Mouse (Mus musculus): ENCODE results near the gene Avpi1. TPM values are rescaled to one million over a fixed set of nuclear protein-coding genes. Genes with fewer than 3 reads are reported as not detected.

The Avpi1 gene
- total RNA-seq (2021) = 10 to 100 TPM; 16.0 to 18.4 TPM

GRCm38 (mm10) chr19:42128787-42129508 is at the start of gene Avpi1:
Gene Avpi1, minus strand, starts transcription at chr19:42129059.
- peak; percentile 96 to 97 for DNase-seq

- no peak for DNase-seq
Measured at GRCm38 (mm10) chr19:42177461-42177860, 48.6 kb upstream of the Avpi1 start.

- DNase-seq = no peak
Measured at GRCm38 (mm10) chr19:42176841-42177240, 48.0 kb upstream of the Avpi1 start.

- peak; percentile 89 to 90 for DNase-seq
Measured at GRCm38 (mm10) chr19:42170025-42170969, 41.4 kb upstream of the Avpi1 start.

DNA sequence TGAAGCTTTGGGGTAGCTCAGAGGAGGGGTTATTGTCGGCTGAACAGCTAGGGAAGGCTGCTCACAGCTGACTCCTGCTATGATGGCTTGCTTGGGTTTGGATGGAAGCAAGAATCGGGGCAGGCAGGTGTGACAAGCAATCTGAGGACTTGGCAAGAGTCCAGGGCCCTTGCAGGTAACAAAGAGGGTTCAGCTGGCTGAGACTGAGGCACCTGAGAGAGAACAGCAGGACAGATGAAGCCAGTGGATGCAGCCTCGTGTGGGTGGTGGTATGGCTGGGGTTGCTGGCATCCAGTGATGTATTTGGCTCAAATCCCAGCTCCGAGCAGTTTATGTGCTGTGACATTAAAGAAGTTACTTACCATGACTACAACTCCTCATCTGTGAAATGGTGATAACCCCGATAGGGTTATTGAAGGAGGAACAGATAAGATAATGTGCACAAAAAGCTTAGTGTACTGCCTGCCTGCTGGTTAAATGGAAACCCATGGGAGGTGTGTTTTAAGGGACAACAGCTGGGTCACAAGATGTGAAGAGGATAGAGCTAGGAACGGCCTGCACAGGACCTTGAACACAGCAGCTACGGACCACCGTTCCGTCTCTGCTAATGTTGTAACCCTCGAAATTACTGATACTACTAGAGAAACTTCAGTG is 40.6 kb upstream of the Avpi1 start:
- no peak for DNase-seq

DNA sequence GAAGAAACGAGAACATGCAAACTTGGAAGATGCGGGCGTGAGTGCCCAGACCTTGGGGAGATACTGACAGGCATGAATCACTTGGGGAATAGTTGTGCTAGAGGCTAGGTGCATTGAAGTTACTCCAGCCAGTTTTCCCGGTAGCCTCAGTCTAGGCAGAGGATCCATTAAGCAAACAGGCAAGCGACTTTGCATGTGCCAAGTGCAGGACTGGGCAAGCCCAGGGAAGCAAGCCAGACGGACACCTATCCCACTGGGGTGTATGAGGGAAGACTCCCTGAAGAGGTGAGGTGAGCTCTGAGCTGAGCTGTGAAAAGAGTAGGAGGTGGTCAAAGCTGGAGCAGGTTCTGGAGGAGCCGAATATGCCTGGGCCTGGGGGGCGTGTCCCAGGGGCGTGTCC is 38.6 kb upstream of the Avpi1 start:
- no peak for DNase-seq

DNA sequence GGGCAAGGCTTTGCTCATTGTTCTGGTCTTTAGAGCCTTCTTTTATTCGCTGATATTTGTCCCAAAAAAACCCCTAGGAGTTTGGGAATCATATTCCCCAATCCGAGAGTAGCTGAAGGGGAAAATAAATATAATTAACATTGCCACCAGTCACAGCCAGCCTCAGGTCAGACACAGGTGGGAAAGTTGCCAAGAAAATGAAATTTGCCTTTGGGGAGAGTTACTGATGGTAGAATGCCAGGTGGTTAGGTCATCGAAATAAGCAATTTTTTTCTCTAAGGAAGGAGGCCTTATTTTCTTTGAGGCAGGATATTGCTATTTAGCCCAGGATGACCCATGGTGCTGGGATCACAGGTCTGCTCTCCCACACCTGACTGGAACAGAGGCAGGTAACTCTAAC is 37.9 kb upstream of the Avpi1 start:
- no peak for DNase-seq

- peak; percentile 75 to 83 for DNase-seq
Measured at GRCm38 (mm10) chr19:42166130-42166529, 37.3 kb upstream of the Avpi1 start.

- DNase-seq = no peak
Measured at GRCm38 (mm10) chr19:42164188-42164587, 35.3 kb upstream of the Avpi1 start.

DNA sequence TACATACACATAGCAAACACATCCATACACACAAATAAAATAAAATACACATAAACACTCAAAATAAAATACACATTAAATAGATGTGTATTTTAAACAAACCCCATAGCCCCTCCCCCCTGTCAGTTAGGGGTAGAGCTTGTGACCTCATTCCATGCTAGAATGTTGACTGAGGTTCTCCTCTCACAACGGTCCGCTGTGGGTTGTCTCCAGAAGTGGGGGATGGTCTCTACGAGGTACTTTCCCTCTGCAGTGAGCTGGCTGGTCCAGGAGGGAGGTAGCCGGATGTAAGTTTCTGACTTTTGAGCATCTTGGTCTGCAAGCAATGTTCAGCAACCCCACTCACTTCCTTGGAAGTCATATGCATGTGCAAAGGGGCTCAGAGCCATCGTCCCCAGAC is 34.9 kb upstream of the Avpi1 start, which contains the start of gene Zfyve27:
Zfyve27 (plus strand) TSS at position 188 of the 400 bp plus-strand sequence.
- DNase-seq = no peak

GRCm38 (mm10) chr19:42158246-42159017 is 29.6 kb upstream of the Avpi1 start:
- DNase-seq = no peak

- no peak for DNase-seq
Measured at GRCm38 (mm10) chr19:42157493-42158237, 28.8 kb upstream of the Avpi1 start.

- peak; percentile 82 for DNase-seq
Measured at GRCm38 (mm10) chr19:42151990-42152389, 23.1 kb upstream of the Avpi1 start.

GRCm38 (mm10) chr19:42148569-42148860 is 19.7 kb upstream of the Avpi1 start:
- DNase-seq = no peak

DNA sequence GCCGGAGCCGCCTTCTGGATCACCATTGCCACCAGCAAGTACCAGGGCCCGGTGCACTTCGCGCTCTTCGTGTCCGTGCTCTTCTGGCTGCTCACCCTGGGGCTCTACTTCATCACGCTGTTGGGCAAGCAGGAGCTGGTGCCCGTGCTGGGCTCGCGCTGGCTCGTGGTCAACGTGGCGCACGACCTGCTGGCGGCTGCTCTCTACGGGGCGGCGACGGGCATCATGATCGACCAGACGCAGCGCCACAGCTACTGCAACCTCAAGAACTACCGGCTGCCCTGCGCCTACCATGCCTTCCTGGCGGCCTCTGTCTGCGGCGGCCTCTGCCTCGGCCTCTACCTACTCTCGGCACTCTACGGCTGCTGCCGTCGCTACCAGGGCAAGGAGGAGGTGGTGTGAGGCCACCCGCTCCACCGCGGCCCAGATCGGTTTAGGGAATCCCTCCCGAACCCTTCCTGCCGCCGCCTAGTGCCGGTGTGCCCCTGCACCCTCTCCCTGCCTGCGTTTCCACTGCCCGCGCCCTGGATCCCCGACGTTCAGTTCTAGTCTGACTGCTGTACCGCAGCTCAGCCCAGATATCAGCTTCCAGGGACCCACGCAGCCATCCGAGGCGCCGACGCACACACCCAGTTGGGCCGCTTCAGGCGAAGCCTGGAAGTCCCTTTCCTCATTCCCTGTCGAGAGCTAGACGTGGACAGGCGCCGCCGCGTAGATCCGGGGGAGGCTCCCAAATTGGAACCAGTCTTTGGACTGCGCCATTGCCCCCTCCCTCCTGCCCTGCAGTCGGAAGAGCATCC is 19.1 kb upstream of the Avpi1 start:
- peak in 1 of 2 experiments; percentile 48 for DNase-seq

- peak in 1 of 2 experiments; percentile 34 for DNase-seq
Measured at GRCm38 (mm10) chr19:42147170-42147768, 18.4 kb upstream of the Avpi1 start, which contains the start of gene Marveld1. Gene Marveld1, plus strand, starts transcription at chr19:42147400.

GRCm38 (mm10) chr19:42146276-42147010 is 17.6 kb upstream of the Avpi1 start:
- no peak for DNase-seq

DNA sequence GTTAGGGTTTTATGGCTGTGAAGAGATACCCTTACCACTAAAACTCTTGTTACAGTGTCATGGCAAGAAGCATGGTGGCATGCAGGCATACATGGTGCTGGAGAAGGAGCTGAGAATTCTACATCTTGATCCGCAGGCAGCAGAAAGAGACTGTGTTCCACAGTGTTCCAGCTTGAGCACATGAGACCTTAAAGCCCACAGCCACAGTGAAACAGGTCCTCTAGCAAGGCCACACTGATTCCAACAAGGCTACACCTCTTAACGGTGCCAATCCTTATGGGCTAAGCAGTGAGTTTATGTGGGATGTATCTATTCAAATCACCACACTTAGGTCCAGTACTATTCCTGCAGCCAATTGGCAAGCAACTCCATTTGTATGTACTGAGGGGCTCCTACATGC is 16.9 kb upstream of the Avpi1 start:
- DNase-seq = no peak

GRCm38 (mm10) chr19:42145210-42145609 is 16.4 kb upstream of the Avpi1 start:
- no peak for DNase-seq

Data from layer of hippocampus, postnatal 36 days (tissue).